Mouse (Mus musculus) right cerebral cortex, postnatal 14 days (tissue): ENCODE data around the gene Cisd2.
A peak's percentile ranks its signal among the peaks of the same experiment; 100 is the strongest.

Experiments
- DNase-seq: peaks from one replicate; pipeline ENCODE4 v3.0.0; 2022

Gene Cisd2

DNA sequence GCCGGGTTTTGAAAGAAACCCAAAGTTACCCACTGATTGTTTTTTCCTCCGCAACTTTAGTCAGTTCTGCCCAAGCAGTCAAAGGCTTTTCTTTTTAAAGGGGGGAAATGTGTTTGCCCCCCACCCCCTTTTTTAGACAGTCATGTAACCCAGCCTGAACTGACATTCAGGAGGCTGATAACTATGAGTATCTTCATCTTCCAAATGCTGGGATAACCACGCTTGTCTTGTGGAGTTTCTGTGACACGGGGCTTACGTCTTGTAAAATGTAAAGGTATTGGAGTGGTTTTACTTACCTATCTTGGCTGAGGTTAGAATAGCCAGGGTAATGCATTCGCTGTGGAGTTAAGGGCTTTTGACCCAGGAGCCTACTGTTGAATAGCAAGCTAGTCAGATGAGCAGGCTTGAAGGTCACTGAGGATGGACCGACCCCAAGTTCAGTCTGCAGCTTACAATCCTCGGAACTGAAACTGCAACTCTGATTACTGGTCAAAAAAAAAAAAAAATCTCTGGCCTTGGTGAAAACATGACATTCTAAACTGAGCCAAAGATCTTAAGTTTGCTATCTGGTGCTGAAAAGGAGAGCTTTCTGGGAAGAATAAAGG lies at the start of gene Cisd2:
Cisd2 (minus strand) TSS at position 318 of the 605 bp plus-strand sequence.
- no peak for DNase-seq

DNA sequence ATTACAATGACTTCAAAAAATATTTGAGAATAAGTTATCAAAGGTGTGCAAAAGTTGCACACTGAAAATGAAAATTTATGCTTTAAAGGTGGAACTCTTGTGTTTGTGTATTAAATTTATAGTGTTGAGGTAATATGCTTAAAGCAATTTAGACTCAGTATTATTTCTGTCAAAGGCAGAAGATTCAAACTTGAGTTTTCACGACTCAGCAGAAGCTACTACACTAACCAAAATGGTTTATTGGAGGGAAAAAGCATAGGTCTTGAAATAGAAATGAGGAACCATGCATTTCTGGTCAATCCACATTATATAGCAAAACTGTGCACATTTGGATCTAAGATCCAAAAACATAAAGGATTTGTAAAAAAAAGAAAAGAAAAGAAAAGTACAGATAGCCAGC lies 47.1 kb upstream of the Cisd2 start:
- DNase-seq = no peak

DNA sequence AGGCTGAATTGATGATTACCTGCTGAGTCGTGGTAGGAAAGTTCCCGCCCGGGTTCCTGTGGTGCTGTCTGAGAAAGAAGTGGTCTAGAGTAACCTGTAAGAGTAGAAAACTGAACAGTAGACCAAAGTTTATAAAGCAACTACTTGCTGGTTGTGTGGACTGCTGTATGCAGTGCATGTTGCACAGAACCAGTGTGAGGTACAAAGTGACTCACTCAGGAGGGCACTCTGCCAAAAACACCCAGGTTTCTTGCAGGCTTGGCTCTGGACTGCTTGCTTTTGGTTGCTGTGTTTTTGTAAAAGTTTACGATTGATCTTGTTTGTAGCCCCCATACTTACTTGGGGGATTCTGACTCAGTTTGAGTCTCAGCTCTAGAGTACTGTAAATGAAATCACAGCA lies 46.2 kb upstream of the Cisd2 start:
- DNase-seq = peak; percentile 64

DNA sequence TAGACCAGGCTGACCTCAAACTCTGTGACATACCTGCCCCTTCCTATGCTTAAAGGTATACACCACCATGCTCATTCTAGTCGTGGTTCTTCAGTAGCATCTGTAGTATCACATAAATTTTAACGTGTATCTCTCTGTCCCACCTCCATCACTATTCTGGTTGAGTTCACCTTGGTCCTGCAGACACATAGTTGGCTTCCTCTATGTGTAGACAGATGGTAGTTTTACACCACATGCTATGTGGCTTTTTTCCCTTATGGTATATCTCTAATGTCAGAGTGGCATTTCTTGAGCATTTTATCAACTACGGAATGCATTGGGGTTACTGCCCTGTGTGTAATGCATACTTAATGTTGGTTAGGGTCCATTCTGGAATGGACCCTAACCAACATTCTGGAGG lies 45.4 kb upstream of the Cisd2 start:
- DNase-seq = no peak

DNA sequence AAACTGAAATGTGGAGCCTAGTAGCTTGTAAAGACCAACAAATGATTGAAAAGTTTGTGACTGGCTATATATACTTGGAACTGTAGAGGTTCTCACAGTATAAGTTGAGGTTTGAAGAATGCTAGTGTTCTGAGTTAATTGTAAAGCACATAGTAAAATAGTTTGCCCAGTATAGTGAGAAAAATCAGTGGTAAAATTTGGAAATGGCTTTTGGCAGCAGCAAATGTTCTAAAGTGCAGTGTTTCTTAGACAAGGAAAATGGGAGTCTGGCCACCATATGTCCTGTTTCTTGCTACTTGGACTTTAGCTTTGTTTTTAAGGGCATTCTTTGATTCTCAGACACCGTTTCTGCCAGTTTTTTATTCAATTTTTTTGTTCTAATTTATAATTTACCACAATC lies 44.7 kb upstream of the Cisd2 start:
- DNase-seq = no peak

DNA sequence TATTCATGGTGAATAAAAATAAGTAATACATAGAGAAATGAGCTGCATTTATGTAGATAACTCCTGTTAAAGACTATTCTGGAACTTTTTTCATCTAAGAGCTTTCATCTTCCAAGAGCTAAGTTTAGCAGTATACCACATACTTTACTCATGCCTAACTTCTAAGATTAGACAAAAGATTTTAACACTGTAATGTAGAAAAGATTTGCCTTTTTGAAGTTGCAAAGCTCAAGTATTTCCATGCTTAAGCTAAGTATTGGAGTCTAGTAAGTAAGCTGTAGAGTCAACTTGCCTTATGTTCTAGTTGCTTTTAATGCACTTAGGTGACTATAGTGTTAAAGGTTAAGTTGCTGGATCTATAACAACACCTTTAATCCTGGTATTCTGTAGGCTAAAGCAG lies 35.3 kb upstream of the Cisd2 start:
- no peak for DNase-seq

DNA sequence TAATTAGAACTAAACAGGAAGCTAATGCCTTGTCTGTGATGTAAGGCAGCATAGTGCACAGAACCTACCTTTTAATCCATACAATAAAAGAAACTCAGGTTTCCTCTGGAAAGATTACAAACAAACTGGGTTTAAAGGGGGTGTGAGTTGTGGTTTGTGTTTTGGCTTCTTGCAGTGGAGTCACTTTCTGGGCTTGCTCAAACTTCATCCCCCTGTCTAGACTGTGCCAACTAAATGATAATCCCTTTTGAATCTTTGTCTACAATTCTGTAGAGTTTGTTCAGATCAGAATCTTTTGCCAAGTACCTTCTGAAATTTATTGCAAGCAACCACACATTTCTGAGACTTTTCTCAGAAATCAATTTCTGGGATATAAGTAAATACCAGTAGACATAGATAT lies 21.2 kb upstream of the Cisd2 start:
- DNase-seq = no peak

DNA sequence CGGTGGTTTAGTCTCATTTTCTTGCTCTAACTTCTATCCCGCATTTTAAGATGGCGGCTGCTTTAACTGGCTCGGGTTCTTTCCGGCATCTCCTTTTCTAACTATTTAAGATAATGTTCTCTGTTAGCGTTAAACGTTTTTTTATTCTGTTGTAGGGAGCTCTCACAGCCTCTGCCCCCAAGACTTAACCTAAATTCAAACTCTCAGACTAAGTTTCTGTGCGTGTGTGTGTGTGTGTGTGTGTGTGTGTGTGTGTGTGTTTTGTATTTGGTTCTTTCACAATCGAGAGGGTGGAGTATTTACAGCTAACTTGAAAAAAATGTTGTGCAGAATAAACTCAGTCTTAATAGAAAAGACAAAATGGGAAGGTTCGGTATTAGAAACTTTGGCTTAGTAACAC lies 16.9 kb upstream of the Cisd2 start:
- DNase-seq = no peak

DNA sequence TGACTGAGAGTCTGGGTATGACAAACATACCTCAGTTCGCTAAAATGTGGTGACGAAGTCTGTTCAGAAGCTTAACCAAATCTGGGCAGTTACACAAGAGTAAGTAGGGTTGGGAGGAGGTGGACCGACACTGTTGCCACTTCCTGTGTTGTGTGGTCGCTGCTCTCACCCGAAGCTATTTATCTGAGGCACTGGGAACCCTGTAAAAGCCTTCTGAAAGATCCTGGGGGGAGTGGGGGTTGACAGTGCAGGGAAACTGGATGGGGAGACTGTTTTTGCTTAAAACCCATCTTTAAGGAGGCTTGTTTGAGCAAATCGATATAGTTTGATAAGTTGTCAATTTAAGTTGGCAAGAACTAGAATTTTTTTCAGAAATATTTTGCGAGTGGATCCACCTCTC lies 16.5 kb upstream of the Cisd2 start:
- DNase-seq = peak; percentile 21

DNA sequence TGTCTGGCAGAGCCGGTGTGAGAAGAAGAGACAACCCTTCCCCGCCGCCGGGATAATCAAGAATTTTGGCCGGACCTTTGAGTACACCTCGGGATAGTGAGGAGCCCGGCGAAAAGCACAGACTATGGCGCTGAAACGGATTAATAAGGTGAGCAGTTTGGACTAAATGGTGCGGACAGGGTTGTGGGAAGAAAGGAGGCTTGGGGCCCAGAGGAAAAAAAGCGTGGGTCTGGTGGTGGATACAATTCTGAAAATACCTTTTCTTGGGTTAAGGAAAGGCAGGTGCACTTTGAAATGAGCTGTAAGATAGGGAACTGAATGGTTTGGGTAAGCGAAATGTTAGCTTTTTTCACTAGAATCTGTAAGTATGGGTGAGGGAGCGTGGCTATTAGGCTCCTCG lies 15.9 kb upstream of the Cisd2 start:
- no peak for DNase-seq

DNA sequence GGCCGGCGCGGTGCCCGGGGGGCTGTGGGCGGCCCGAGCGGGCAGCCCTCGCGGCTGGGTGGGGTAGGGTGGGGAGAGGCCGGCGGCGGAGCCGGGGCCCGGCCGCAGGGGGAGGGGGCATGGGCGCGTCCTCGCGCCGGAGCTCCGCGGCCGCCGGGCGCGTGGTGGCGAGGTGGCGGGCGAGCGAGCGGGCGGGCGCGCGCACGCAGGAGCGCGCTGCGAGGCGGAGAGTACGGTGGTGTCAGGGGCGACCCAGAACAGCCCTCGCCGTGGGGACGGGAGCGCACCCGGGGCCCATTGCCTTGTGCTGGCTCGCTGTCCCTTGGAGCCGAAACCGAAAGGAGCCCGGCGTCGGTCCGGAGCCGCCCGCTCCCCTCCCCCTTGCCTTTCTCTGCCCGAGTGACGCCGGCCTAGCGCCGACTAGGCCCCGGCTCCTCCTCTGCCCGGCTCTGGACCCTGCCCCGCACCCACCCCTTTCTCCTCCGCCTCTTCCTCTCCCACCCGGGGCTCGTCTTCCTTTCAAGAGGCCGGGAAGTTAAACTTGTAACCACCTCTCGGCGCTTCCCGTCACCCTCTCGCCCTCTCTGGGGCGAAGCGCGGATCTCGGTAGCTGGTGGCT lies 15.3 kb upstream of the Cisd2 start:
- DNase-seq = peak; percentile 75

DNA sequence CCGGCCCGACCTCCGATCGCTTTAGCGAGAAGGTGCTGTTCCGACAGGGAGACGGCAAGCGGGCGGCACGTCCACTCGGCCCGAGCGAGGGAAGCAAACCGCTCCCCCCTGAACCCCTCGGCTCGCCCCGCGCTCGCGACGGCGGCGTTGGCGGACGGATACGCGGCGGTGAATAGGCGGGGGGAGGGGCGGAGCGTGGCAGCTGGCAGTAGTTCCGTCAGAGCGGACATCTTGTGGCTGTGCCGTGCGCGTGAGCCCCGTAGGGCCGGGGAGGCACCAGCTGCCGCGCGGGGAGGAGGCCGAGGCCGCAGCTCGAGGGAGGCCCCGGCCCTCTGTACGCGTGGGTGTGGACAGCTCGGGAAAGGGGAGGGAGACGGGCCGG lies 14.8 kb upstream of the Cisd2 start:
- peak; percentile 98 for DNase-seq

DNA sequence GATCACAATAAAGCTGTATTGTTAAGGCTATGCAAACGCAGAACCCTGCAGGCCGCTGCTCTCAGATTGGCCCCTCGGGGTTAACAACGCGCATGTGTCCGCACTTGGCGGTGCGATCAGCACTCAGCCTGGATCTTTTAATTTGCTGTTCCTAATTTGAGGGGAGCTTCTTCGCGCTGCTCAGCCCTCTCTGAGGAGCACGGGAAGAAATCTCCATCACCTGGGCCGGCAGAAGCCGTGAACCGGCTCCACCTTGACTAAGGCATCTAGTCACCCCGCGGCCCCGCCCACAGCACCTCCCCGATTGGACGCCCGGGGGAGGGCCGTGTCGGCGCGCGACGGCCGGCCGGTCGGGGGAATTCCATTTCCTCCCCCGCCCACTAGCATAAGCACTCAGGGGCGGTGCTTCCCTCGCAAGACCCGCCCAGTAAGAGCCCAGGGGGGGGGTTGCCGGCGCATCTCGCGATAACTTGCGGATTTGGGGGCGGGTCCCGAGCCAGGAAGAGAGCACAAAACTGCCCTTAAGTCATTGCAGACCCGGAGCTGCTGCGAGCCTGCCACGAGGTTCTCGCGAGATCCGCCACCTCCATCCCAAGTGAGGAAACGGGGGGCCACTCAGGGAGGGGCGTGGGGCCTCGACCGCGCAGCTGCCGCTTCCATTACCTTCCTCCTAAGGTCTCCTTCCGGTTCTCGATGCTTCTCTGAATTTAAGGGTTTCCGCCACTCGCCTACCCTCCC lies 14.2 kb upstream of the Cisd2 start, which contains the start of gene Ube2d3:
Ube2d3 (plus strand) TSS at position 392 of the 738 bp plus-strand sequence.
- DNase-seq = peak; percentile 98

DNA sequence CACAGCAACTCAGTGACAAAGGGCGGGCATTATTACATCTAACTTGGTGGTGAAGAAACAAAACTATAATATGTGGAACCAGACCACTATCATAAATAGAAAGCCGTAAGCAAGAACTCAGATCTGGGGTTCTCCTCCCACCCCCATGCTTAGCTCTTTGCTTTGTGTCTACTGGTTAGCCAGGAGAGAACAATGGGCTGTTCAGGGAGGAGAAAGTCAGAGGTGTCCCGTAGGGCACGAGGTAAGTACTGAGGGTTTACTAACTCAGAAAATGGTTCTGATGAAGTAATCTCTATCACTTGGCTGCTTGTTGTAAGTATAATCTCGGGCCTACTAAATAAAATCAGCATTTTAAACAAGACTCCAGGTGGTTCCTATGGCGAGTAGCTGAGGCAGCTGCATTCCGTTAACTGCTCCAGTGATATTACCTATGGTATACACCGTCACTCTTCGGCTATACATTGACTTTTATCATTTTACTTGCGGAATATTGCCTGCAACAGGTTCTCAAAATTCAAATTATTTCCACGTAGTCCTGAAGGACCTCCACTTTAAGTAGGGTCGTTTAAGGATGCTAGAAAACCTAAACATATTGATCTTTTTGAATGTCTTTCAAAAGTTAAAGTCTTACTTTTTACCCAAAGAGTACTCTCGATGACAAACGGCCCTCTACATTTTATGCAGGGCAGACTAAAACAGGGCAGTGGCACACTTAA lies 13.3 kb upstream of the Cisd2 start:
- no peak for DNase-seq

DNA sequence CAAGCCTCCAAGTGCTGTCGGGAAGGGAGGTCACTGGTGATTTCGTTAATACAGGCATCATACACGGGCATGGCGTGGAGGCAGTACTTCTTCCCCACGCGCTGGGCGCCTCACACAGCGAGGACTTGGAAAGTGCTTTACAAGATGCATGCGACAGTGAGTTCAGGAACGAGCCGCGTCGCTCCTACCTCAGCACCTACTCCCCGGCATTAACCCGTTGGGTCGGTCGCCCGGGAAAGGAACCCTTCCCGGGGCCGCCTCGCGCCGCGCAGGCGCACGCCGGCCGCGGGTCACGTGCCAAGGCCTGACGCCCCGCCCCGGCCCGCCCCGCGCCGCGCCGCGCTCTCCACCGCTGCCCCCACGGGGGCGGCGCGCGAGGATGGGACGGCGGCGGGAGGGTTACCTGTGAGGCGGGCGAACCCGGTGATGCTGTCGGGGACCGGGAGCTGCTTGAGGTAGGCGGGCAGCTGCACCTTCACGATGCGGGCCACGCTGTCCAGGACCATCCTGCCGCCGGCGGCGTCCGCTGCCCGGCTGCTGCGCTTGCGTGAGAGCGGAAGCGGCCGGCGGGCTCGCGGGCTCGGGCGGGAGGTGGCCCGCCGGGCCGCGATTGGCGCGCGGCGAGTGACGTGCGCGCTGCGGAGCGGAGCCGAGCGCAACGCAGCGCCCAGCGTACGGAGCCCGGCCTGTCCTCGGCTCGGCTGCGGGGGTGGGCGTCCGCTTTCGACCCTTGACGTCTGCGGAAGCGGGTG lies 693 bp downstream of the Cisd2 start:
- peak; percentile 81 for DNase-seq

DNA sequence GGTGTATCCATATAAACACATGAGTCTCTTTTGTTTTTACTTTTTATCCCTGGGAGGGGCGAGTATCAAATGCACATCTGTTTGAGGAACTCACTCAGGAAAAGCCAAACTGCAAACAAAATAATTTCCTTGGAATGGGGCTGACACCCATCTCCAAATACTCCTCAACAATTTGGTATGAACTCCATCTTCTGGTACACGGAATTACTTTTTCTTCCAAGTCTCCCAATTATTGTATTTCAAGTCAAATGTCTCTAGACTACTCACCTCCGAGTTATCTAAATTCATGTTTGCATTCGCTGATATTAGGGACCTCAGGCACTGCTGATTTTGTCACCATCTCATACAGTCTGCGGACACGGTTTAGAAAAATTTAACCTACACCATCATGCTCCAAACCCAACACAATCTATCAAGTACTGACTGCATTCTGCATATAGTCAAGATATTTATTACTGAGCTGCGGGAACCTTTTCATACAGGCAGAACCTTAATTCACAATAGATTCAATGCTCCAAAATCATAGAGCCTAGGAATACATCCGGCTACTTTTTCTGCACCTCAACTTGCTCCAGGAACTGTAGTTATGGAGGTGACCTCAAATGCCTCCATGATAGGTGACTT lies 1.4 kb downstream of the Cisd2 start:
- no peak for DNase-seq

DNA sequence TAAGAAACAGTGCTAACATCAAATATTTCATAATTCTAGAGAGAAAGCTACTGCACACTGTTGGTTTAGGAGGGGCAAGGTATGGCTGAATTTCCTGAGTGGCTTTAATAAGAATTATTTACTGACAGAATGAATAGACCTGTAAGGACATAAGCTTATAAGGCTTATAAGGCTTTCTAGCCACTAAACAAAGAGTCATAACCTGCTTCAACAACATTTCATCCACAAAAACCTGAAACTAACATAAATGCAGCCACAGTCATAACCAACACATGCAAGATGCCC lies 2.5 kb downstream of the Cisd2 start:
- DNase-seq = no peak

DNA sequence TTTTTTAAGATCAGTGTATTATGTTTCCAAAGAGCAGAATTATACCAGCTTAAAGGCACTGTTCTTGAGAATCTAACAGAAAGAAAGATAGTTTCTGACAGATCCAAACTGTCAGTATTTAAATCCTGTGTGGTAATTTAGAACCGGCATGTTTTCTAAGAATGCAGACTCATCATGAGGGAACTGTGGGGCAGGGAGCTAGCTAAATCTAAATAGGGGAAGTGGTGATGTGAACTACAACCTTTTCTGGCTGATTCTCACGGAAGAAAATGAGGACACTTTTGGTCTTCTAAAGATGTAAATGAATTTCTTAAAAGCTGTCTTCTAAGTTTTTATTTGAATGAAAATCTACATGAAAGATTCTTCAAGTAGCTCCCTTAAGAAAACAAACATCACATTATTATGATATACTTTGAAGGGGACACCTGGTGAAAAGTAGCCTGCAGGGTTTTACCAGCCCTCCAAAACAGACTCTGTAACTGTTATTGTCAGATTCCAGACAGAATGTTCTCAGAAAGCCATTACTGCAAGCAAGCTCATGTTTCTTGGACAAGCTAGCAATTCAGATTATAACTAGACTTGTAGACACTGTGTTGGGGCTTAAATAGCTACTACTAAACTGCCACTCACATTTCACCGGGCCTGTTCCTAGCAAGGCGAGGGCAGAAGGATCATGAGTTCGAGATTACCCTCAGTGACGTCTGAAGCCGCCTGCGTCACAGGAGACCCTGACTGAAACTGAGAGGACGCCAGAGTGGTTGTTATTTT lies 3.0 kb downstream of the Cisd2 start:
- DNase-seq = no peak

DNA sequence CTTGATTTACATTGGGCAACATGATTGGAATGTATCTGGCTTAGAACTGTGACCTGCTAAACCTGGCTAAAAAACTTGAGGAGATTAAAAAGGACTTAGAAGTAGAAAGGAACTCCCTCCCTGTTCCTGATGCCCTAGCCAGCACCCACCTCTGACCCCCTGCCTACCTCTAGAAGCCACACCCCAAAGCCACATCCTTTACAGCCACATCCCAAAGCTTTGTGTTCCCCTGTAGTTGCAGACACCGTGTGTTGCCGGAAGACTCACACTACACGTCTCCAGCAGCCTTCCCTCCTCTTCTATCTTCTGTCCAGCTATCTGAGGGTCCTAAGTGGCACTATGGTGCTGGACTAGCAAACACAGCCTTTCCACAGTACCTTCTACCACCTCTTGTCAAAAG lies 5.9 kb downstream of the Cisd2 start:
- no peak for DNase-seq

DNA sequence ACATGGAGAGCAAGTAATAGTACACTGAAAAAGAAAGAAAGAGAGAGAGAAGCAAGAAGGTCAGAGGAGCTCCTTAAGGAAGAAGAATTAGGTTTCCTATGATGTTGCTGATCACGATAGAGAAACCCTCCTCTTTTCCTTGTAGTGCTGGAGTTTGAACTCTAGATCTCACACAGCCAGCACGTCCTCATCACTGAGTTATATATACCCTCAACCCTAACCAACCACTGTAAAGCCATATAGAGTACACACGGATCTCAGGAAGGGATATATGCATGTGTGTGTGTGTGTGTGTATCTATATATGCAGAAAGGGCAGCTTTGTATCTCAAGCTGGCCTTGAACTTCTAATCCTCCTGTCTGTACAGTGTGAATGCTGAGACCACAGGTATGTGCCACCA lies 6.5 kb downstream of the Cisd2 start:
- DNase-seq = no peak

DNA sequence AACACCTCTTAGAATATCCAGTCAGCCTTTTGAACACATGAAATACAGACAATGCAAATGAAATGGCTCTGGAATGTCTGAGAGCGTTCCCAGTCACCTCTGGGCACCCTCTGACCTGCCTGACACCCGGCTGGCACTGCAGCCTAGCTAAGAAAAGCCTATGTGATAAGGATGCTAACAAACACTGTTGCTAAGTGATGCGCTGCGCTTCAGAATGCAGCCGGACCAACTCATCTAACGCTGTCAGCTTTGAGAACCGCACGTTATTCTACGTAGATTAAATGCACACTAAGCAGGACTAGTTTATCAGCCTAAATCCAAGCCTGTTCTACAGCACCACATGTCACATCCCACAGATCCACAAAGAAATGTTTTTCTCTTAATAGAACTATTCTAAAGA lies 11.9 kb downstream of the Cisd2 start:
- DNase-seq = no peak

DNA sequence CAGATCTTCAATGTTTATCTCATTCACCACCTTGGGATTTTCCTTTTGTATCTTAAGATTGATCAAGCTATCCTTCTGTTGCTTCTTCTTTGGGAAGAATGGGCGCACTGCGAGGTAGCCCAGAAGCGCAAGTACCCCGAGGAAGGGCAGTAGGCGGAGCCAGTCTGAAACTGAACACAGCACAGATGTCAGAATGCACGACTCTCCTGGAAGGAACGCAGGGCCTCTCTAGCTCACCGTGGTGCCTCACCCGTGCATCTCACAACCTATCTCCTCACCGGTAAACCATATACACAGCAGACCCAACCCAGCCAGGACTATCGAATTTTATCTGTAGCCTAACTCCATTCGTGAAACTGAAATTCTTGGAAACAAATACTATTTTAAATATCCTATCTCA lies 12.7 kb downstream of the Cisd2 start:
- DNase-seq = no peak
